Mouse (Mus musculus) erythroblast, embryonic 14.5 days (primary cell): ENCODE results near the gene Gigyf2.

Experiments used
- GATA1 ChIP-seq: IDR thresholded peaks from 2 replicates; pipeline ENCODE4 v1.6.1; 2012; ENCODE audit warnings: low read length, inconsistent platforms, mixed read lengths
- TAL1 ChIP-seq: IDR thresholded peaks from 3 replicates; pipeline ENCODE4 v1.6.1; 2012; ENCODE audit warnings: low read length, inconsistent platforms, mixed read lengths

DNA sequence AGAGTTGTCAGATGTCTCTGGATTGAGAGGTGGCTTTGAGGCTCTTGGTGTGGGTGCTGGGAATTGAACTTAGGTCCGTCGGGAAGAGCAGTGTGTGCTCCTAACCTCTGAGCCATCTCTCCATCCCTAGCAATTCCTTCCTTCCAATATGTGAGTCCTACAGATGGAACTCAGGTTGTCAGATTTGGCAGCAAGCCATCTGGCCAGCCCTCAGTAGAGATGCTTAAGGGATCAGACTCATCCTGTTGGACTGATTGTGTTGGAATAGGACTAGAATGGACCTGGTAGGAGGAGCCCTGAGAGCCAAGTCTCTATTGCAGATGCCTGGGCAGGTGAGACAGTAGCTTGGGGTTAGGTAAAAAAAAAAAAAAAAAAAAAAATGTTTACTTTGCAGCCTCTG, 24.8 kb upstream of the Gigyf2 start:
- TF ChIP-seq GATA1 (no peak), TAL1 (no peak)
